Mouse (Mus musculus): ENCODE measurements around the gene Rps6kl1. TPM values are rescaled to one million over a fixed set of nuclear protein-coding genes. Genes with fewer than 3 reads are reported as not detected.
A peak's percentile ranks its signal among the peaks of the same experiment; 100 is the strongest.

Rps6kl1 gene
- 3.7 and 3.8 TPM in 2 replicates for polyA plus RNA-seq (2016; fragmentation: Nextera tagmentation; extraction: Ambion mirVana)

GRCm38 (mm10) chr12:85151002-85151774 is at the start of gene Rps6kl1:
Rps6kl1 (minus strand) TSS chr12:85151264.
- H3K27ac ChIP-seq: peak within 1 kb of the TSS; percentile 75; the same call in 1 of the 2 replicates
- H3K4me1 ChIP-seq (replicated peaks): peaks cover 35% of the 10 kb centered on the region
- H3K36me3 ChIP-seq: no peaks in the 10 kb centered on the region
- peak within 1 kb of the TSS; percentile 45 for H3K4me3 ChIP-seq
- 15% methylated on average over 28 of the region's 28 CpGs for WGBS
- H3K27me3 ChIP-seq (ENCODE audit: insufficient read depth, poor library complexity, severe bottlenecking): peaks cover 45% of the 10 kb centered on the region
- DNase-seq (ENCODE audit: low spot score): peak; percentile 53
- H3K9me3 ChIP-seq: no peaks in the 10 kb centered on the region

GRCm38 (mm10) chr12:85199954-85200353 is 48.9 kb upstream of the Rps6kl1 start:
- H3K36me3 ChIP-seq: no peaks in the 10 kb centered on the region
- peaks cover 39% of the 10 kb centered on the region for H3K4me1 ChIP-seq (replicated peaks)
- H3K4me3 ChIP-seq: no peak overlapping the region
- no peak for DNase-seq (ENCODE audit: low spot score)
- no peaks in the 10 kb centered on the region for H3K9me3 ChIP-seq
- peaks cover 18% of the 10 kb centered on the region; the same call in 1 of the 2 replicates for H3K27me3 ChIP-seq (ENCODE audit: insufficient read depth, poor library complexity, severe bottlenecking)
- no peak overlapping the region for H3K27ac ChIP-seq
- 90% methylated on average over 1 of the region's 1 CpGs for WGBS

DNA sequence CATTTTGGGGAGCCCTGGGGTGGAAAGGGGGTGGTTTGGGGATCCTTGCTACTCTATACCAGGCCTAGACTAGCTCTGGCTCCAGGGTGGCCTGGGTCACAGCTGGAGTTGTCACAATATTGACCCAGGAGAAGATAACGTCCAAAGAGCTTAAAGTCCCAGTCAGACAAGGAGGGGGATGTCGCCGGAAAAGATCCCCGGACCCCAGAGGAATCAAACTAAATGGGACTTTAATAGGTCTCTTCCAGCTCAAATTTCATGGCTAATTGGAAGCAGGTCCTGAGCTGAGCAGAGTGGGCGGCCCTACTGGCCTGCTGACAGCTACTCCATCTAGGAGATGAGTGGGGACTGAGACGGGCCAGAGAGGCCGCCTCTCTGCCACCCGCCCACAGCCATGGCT is 46.9 kb upstream of the Rps6kl1 start:
- H3K27me3 ChIP-seq (ENCODE audit: insufficient read depth, poor library complexity, severe bottlenecking): peaks cover 32% of the 10 kb centered on the region
- H3K36me3 ChIP-seq: no peaks in the 10 kb centered on the region
- H3K9me3 ChIP-seq: no peaks in the 10 kb centered on the region
- DNase-seq (ENCODE audit: low spot score): peak; percentile 52
- H3K4me1 ChIP-seq (replicated peaks): peaks cover 40% of the 10 kb centered on the region
- H3K4me3 ChIP-seq: peak overlapping the region; percentile 4; the same call in 1 of the 2 replicates
- 43% methylated on average over 8 of the region's 8 CpGs for WGBS
- 0 out of 2 replicates have a peak overlapping the region, but pooled peaks have one; percentile 43 for H3K27ac ChIP-seq

DNA sequence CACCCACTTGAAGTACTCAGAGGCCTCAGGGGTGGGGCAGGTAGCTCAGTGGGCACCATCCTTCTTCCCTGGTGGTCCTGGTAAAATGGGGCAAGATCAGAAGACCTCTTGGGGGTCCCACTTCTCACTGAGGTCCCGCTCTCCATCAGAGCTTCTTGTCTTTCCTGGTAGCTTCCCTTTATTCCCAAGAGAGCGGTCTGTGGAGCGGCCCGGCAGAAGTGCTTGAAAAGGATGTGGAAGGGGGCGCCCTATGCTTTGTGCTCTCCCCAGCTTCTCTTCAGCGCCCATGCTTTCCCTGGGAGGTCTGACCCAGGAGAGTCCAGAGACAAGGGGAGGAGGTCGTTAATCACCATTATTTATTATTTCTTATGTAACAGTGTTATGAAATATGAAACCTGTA is 46.3 kb upstream of the Rps6kl1 start:
- Histone ChIP-seq H3K4me1 (replicated peaks) (peaks cover 46% of the 10 kb centered on the region), H3K9me3 (no peaks in the 10 kb centered on the region), H3K4me3 (no peak overlapping the region), H3K27ac (peak overlapping the region; percentile 43; the same call in 1 of the 2 replicates), H3K36me3 (no peaks in the 10 kb centered on the region), H3K27me3 (ENCODE audit: insufficient read depth, poor library complexity, severe bottlenecking) (peaks cover 38% of the 10 kb centered on the region)
- WGBS: 70% methylated on average over 7 of the region's 7 CpGs
- DNase-seq (ENCODE audit: low spot score): no peak

- Histone ChIP-seq H3K36me3 (no peaks in the 10 kb centered on the region), H3K4me3 (no peak overlapping the region), H3K27ac (peak overlapping the region; percentile 23; the same call in 1 of the 2 replicates), H3K9me3 (no peaks in the 10 kb centered on the region), H3K27me3 (ENCODE audit: insufficient read depth, poor library complexity, severe bottlenecking) (peaks cover 41% of the 10 kb centered on the region), H3K4me1 (replicated peaks) (peaks cover 37% of the 10 kb centered on the region)
- no peak for DNase-seq (ENCODE audit: low spot score)
- 92% methylated on average over 10 of the region's 10 CpGs for WGBS
These were observed 45.1 kb upstream of the Rps6kl1 start for GRCm38 (mm10) chr12:85196191-85196590.

GRCm38 (mm10) chr12:85195086-85195485 is 44.0 kb upstream of the Rps6kl1 start:
- 86% methylated on average over 5 of the region's 5 CpGs for WGBS
- no peak overlapping the region for H3K27ac ChIP-seq
- peaks cover 29% of the 10 kb centered on the region for H3K4me1 ChIP-seq (replicated peaks)
- H3K4me3 ChIP-seq: no peak overlapping the region
- H3K27me3 ChIP-seq (ENCODE audit: insufficient read depth, poor library complexity, severe bottlenecking): peaks cover 41% of the 10 kb centered on the region
- no peak for DNase-seq (ENCODE audit: low spot score)
- no peaks in the 10 kb centered on the region for H3K36me3 ChIP-seq
- no peaks in the 10 kb centered on the region for H3K9me3 ChIP-seq

DNA sequence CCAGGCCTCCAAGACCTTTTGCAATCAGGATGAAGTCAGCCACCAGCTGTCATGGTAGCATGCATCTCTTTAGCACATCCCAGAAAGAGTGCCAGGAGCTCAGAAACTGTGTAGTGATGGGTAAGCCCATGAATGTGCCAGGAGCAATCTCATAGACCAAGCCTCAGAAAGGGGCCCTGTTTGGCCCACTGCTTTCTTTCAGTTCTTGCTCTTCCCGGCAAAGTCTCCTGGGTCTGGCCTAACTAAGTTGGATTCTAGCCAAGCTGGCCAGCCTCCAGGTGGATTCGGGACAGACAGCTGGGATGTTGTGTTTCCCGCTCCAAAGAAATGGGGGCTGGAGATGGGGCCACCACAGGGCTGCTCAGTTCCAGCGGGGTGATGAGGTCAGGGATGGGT is 43.6 kb upstream of the Rps6kl1 start:
- H3K27me3 ChIP-seq (ENCODE audit: insufficient read depth, poor library complexity, severe bottlenecking): peaks cover 41% of the 10 kb centered on the region
- no peak for DNase-seq (ENCODE audit: low spot score)

GRCm38 (mm10) chr12:85193923-85194622 is 43.0 kb upstream of the Rps6kl1 start:
- Histone ChIP-seq H3K27ac (no peak overlapping the region), H3K27me3 (ENCODE audit: insufficient read depth, poor library complexity, severe bottlenecking) (peaks cover 41% of the 10 kb centered on the region), H3K36me3 (no peaks in the 10 kb centered on the region), H3K4me1 (replicated peaks) (peaks cover 29% of the 10 kb centered on the region), H3K9me3 (no peaks in the 10 kb centered on the region), H3K4me3 (no peak overlapping the region)
- WGBS: 92% methylated on average over 11 of the region's 11 CpGs
- DNase-seq (ENCODE audit: low spot score): no peak

More for the DNA sequence above, 43.6 kb upstream of the Rps6kl1 start:
- no peak overlapping the region for H3K4me3 ChIP-seq
- WGBS: 80% methylated on average over 4 of the region's 4 CpGs
- H3K36me3 ChIP-seq: no peaks in the 10 kb centered on the region
- no peak overlapping the region for H3K27ac ChIP-seq
- no peaks in the 10 kb centered on the region for H3K9me3 ChIP-seq
- peaks cover 29% of the 10 kb centered on the region for H3K4me1 ChIP-seq (replicated peaks)

DNA sequence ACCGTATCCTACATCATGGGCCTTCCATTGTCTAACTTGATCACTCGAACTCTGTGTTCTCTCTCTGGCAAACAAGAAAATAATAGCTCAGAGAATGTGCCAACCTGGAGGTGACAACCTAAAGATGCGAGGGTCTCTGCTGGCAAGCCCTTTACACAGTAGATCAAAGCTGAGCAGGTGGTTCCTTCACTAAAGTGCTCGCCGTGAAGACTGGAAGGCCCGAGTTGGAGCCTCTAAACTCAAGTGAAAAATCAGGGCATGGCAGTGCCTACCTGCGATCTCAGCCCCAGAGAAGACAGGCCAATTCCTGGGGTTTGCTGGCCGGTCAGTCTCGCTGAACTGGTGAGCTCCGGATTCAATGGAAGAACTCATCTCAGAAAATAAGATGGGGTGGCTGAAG is 42.1 kb upstream of the Rps6kl1 start:
- Histone ChIP-seq H3K9me3 (no peaks in the 10 kb centered on the region), H3K27ac (peak overlapping the region; percentile 50), H3K27me3 (ENCODE audit: insufficient read depth, poor library complexity, severe bottlenecking) (peaks cover 41% of the 10 kb centered on the region), H3K4me3 (no peak overlapping the region), H3K36me3 (no peaks in the 10 kb centered on the region), H3K4me1 (replicated peaks) (peaks cover 28% of the 10 kb centered on the region)
- DNase-seq (ENCODE audit: low spot score): no peak
- 81% methylated on average over 10 of the region's 10 CpGs for WGBS

- no peaks in the 10 kb centered on the region for H3K36me3 ChIP-seq
- H3K9me3 ChIP-seq: no peaks in the 10 kb centered on the region
- H3K27me3 ChIP-seq (ENCODE audit: insufficient read depth, poor library complexity, severe bottlenecking): peaks cover 41% of the 10 kb centered on the region
- H3K4me3 ChIP-seq: peak overlapping the region; percentile 16; the same call in 1 of the 2 replicates
- peak overlapping the region; percentile 50 for H3K27ac ChIP-seq
- H3K4me1 ChIP-seq (replicated peaks): peaks cover 22% of the 10 kb centered on the region
- no peak for DNase-seq (ENCODE audit: low spot score)
- WGBS: 30% methylated on average over 19 of the region's 19 CpGs
These were observed 41.5 kb upstream of the Rps6kl1 start for GRCm38 (mm10) chr12:85192461-85193108.

DNA sequence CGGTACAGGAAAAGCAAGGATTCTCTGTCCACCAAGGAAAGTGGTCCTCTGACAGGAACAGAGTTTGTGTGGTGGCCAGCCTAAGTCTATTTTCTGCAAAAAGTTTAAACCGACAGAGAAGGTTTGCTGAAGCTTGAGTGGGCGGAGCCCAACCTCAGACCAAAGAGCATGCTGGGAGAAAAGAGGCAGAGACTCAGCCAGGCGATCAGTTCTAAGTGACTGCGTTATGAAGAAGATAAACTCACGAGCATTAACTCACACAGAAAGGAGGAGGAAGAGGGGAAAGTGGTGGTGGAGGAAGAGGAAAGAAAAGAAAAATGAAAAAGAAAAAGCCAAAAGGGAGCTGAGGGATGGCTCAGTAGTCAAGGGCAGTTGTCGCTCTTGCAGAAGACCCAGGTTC is 39.2 kb upstream of the Rps6kl1 start:
- Histone ChIP-seq H3K4me3 (no peak overlapping the region), H3K27ac (no peak overlapping the region), H3K36me3 (no peaks in the 10 kb centered on the region), H3K27me3 (ENCODE audit: insufficient read depth, poor library complexity, severe bottlenecking) (peaks cover 26% of the 10 kb centered on the region), H3K4me1 (replicated peaks) (peaks cover 14% of the 10 kb centered on the region), H3K9me3 (no peaks in the 10 kb centered on the region)
- WGBS: 84% methylated on average over 7 of the region's 7 CpGs
- DNase-seq (ENCODE audit: low spot score): no peak

DNA sequence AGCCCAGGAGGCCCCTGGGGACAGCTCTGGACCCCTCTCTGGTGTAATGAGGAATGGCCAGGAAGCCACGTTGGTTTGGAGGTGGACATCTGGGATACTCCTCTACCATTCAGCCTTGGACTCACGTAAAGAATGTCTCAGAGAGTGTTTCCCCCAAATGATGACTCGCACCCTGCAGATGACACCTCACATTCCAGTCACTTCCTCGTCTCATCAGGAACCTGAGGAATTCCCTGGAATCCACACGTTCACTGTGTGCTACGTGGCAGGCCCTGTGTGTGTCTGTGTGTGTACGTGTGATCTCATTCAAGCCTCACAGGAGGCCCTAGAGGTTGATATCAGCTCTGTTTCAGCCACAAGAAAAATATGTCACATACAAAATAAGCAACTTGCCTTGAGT is 35.3 kb upstream of the Rps6kl1 start:
- H3K27me3 ChIP-seq (ENCODE audit: insufficient read depth, poor library complexity, severe bottlenecking): peaks cover 24% of the 10 kb centered on the region
- WGBS: 71% methylated on average over 7 of the region's 7 CpGs
- H3K4me3 ChIP-seq: no peak overlapping the region
- H3K9me3 ChIP-seq: no peaks in the 10 kb centered on the region
- H3K36me3 ChIP-seq: no peaks in the 10 kb centered on the region
- H3K27ac ChIP-seq: no peak overlapping the region
- peaks cover 24% of the 10 kb centered on the region for H3K4me1 ChIP-seq (replicated peaks)
- no peak for DNase-seq (ENCODE audit: low spot score)
